Mouse (Mus musculus): ENCODE measurements at regions not wholly inside any gene's neighbourhood (a gene's known extent, or its start where the extent isn't known, plus 50 kb on each side); places are given as distances from the start of the nearest gene placed in this dataset.

GRCm38 (mm10) chr15:52783940-52784339 is 1100.8 kb upstream of the Gm7489 start:
- Histone ChIP-seq H3K4me2 (ENCODE audit: low read length) (no peak overlapping the region), H3K27ac (ENCODE audit: low read depth, low read length) (no peak overlapping the region), H3K9me3 (replicated peaks; ENCODE audit: control insufficient read depth, low read length) (no peaks in the 10 kb centered on the region), H3K36me3 (ENCODE audit: control insufficient read depth, insufficient read depth, low read length) (no peaks in the 10 kb centered on the region), H3K9ac (ENCODE audit: low read length) (no peak overlapping the region), H3K4me3 (ENCODE audit: low read depth, low read length) (no peak overlapping the region), H3K27me3 (replicated peaks; ENCODE audit: control insufficient read depth, insufficient read depth, low read length) (no peaks in the 10 kb centered on the region), H3K4me1 (ENCODE audit: control insufficient read depth, insufficient read depth, low read length) (no peaks in the 10 kb centered on the region)
- no peak for DNase-seq (ENCODE audit: low spot score)
- no peak for ATAC-seq
- WGBS: 86% methylated on average over 2 of the region's 2 CpGs

- no peak overlapping the region for H3K4me3 ChIP-seq (ENCODE audit: low read depth, low read length)
- 84% methylated on average over 3 of the region's 3 CpGs for WGBS
- H3K9ac ChIP-seq (ENCODE audit: low read length): no peak overlapping the region
- no peaks in the 10 kb centered on the region for H3K36me3 ChIP-seq (ENCODE audit: control insufficient read depth, insufficient read depth, low read length)
- H3K4me1 ChIP-seq (ENCODE audit: control insufficient read depth, insufficient read depth, low read length): no peaks in the 10 kb centered on the region
- no peak for DNase-seq (ENCODE audit: low spot score)
- H3K4me2 ChIP-seq (ENCODE audit: low read length): no peak overlapping the region
- no peak overlapping the region for H3K27ac ChIP-seq (ENCODE audit: low read depth, low read length)
- no peaks in the 10 kb centered on the region for H3K27me3 ChIP-seq (replicated peaks; ENCODE audit: control insufficient read depth, insufficient read depth, low read length)
- ATAC-seq: no peak
- H3K9me3 ChIP-seq (replicated peaks; ENCODE audit: control insufficient read depth, low read length): no peaks in the 10 kb centered on the region
Observed at GRCm38 (mm10) chr15:52785196-52785595, 1099.5 kb upstream of the Gm7489 start.

DNA sequence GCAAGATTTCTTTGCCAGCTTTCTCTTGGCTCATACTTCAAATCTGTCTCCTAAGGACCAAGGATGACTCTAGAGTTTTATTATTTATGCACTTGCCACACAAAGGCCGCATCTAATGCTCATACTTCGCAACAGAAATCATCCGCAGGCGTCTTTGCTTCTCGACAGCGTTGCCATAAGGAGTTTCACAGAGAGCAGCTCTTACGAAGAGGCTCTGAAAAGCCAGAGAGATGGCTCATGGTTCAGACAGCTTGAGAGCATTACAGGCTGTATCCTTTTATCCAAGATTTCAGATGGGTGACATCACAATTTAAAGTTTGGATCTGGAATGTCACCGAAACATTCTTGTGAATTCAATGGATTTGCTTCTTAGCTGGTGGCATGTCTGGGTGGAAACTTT is 1098.7 kb upstream of the Gm7489 start:
- no peak for ATAC-seq
- Histone ChIP-seq H3K9ac (ENCODE audit: low read length) (no peak overlapping the region), H3K36me3 (ENCODE audit: control insufficient read depth, insufficient read depth, low read length) (no peaks in the 10 kb centered on the region), H3K4me2 (ENCODE audit: low read length) (no peak overlapping the region), H3K9me3 (replicated peaks; ENCODE audit: control insufficient read depth, low read length) (no peaks in the 10 kb centered on the region), H3K27me3 (replicated peaks; ENCODE audit: control insufficient read depth, insufficient read depth, low read length) (no peaks in the 10 kb centered on the region), H3K4me3 (ENCODE audit: low read depth, low read length) (no peak overlapping the region), H3K27ac (ENCODE audit: low read depth, low read length) (no peak overlapping the region), H3K4me1 (ENCODE audit: control insufficient read depth, insufficient read depth, low read length) (no peaks in the 10 kb centered on the region)
- DNase-seq (ENCODE audit: low spot score): no peak
- 92% methylated on average over 8 of the region's 8 CpGs for WGBS

GRCm38 (mm10) chr15:52805479-52806199 is 1079.1 kb upstream of the Gm7489 start:
- H3K4me1 ChIP-seq (ENCODE audit: control insufficient read depth, insufficient read depth, low read length): no peaks in the 10 kb centered on the region
- no peaks in the 10 kb centered on the region for H3K36me3 ChIP-seq (ENCODE audit: control insufficient read depth, insufficient read depth, low read length)
- no peak overlapping the region for H3K27ac ChIP-seq (ENCODE audit: low read depth, low read length)
- ATAC-seq (no peak), DNase-seq (ENCODE audit: low spot score) (no peak)
- H3K27me3 ChIP-seq (replicated peaks; ENCODE audit: control insufficient read depth, insufficient read depth, low read length): no peaks in the 10 kb centered on the region
- no peak overlapping the region for H3K4me3 ChIP-seq (ENCODE audit: low read depth, low read length)
- WGBS: 85% methylated on average over 4 of the region's 4 CpGs
- H3K9ac ChIP-seq (ENCODE audit: low read length): no peak overlapping the region
- no peak overlapping the region for H3K4me2 ChIP-seq (ENCODE audit: low read length)
- no peaks in the 10 kb centered on the region for H3K9me3 ChIP-seq (replicated peaks; ENCODE audit: control insufficient read depth, low read length)

GRCm38 (mm10) chr15:52808622-52809021 is 1076.1 kb upstream of the Gm7489 start:
- no peak overlapping the region for H3K27ac ChIP-seq (ENCODE audit: low read depth, low read length)
- DNase-seq (ENCODE audit: low spot score): no peak
- H3K4me3 ChIP-seq (ENCODE audit: low read depth, low read length): no peak overlapping the region
- no peaks in the 10 kb centered on the region for H3K4me1 ChIP-seq (ENCODE audit: control insufficient read depth, insufficient read depth, low read length)
- no peaks in the 10 kb centered on the region for H3K27me3 ChIP-seq (replicated peaks; ENCODE audit: control insufficient read depth, insufficient read depth, low read length)
- no peaks in the 10 kb centered on the region for H3K9me3 ChIP-seq (replicated peaks; ENCODE audit: control insufficient read depth, low read length)
- H3K9ac ChIP-seq (ENCODE audit: low read length): no peak overlapping the region
- no peak overlapping the region for H3K4me2 ChIP-seq (ENCODE audit: low read length)
- no peak for ATAC-seq
- WGBS: 82% methylated on average over 3 of the region's 3 CpGs
- H3K36me3 ChIP-seq (ENCODE audit: control insufficient read depth, insufficient read depth, low read length): no peaks in the 10 kb centered on the region

- 90% methylated on average over 6 of the region's 6 CpGs for WGBS
- ATAC-seq: no peak
- H3K4me2 ChIP-seq (ENCODE audit: low read length): no peak overlapping the region
Observed at GRCm38 (mm10) chr15:52820796-52821195, 1063.9 kb upstream of the Gm7489 start.

DNA sequence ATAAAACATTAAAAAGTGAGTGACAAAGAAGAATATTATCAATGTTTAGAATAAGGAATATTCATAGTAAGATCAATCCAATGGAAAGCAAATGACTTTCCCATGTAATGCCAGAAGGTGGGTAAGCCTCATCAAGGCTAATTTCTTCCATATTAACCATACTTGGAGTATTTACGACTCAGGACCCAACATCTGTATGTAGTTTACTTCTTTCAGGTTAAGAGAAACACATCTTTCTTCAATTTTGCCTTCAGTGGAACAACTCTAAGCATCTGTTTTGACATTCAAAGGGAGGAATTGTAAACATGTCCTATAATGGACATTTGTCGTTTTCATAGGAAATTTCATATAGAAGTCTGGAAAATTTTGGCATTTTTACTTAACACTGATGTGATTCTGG is 1047.8 kb upstream of the Gm7489 start:
- no peak for DNase-seq (ENCODE audit: low spot score)
- H3K9ac ChIP-seq (ENCODE audit: low read length): no peak overlapping the region
- no peaks in the 10 kb centered on the region for H3K27me3 ChIP-seq (replicated peaks; ENCODE audit: control insufficient read depth, insufficient read depth, low read length)
- no peak for ATAC-seq
- no peak overlapping the region for H3K4me3 ChIP-seq (ENCODE audit: low read depth, low read length)
- H3K36me3 ChIP-seq (ENCODE audit: control insufficient read depth, insufficient read depth, low read length): no peaks in the 10 kb centered on the region
- no peak overlapping the region for H3K27ac ChIP-seq (ENCODE audit: low read depth, low read length)
- H3K4me2 ChIP-seq (ENCODE audit: low read length): no peak overlapping the region
- H3K4me1 ChIP-seq (ENCODE audit: control insufficient read depth, insufficient read depth, low read length): no peaks in the 10 kb centered on the region
- 92% methylated on average over 2 of the region's 2 CpGs for WGBS
- H3K9me3 ChIP-seq (replicated peaks; ENCODE audit: control insufficient read depth, low read length): no peaks in the 10 kb centered on the region

More at GRCm38 (mm10) chr15:52820796-52821195, 1063.9 kb upstream of the Gm7489 start:
- DNase-seq (ENCODE audit: low spot score): no peak
- Histone ChIP-seq H3K9ac (ENCODE audit: low read length) (no peak overlapping the region), H3K36me3 (ENCODE audit: control insufficient read depth, insufficient read depth, low read length) (no peaks in the 10 kb centered on the region), H3K4me3 (ENCODE audit: low read depth, low read length) (no peak overlapping the region), H3K4me1 (ENCODE audit: control insufficient read depth, insufficient read depth, low read length) (no peaks in the 10 kb centered on the region), H3K27ac (ENCODE audit: low read depth, low read length) (no peak overlapping the region), H3K27me3 (replicated peaks; ENCODE audit: control insufficient read depth, insufficient read depth, low read length) (no peaks in the 10 kb centered on the region), H3K9me3 (replicated peaks; ENCODE audit: control insufficient read depth, low read length) (no peaks in the 10 kb centered on the region)

GRCm38 (mm10) chr15:52848132-52848531 is 1036.6 kb upstream of the Gm7489 start:
- no peaks in the 10 kb centered on the region for H3K9me3 ChIP-seq (replicated peaks; ENCODE audit: control insufficient read depth, low read length)
- H3K36me3 ChIP-seq (ENCODE audit: control insufficient read depth, insufficient read depth, low read length): no peaks in the 10 kb centered on the region
- no peak overlapping the region for H3K27ac ChIP-seq (ENCODE audit: low read depth, low read length)
- no peak for DNase-seq (ENCODE audit: low spot score)
- H3K4me1 ChIP-seq (ENCODE audit: control insufficient read depth, insufficient read depth, low read length): no peaks in the 10 kb centered on the region
- no peak overlapping the region for H3K9ac ChIP-seq (ENCODE audit: low read length)
- no peak for ATAC-seq
- no peak overlapping the region for H3K4me3 ChIP-seq (ENCODE audit: low read depth, low read length)
- H3K4me2 ChIP-seq (ENCODE audit: low read length): no peak overlapping the region
- no peaks in the 10 kb centered on the region for H3K27me3 ChIP-seq (replicated peaks; ENCODE audit: control insufficient read depth, insufficient read depth, low read length)

DNA sequence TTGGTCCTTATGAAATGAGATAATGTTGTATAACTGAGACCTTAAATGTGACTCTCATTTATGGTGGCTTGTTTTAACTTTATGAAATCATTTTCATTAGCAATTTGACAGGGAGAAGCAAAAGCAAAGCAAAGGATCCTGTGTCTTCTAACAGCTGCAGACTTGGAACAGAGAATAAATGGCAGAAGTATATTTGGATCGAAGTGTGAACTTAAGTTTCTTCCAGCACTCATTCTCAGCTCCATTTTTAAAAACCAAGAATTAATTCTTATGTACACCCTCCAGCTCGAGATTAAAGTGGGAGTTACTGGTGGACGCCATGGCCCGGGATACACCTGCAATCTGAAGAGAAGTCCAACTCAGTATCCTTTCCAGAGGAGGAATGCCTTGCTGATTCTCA is 1026.0 kb upstream of the Gm7489 start:
- H3K9ac ChIP-seq (ENCODE audit: low read length): no peak overlapping the region

More for the DNA sequence above, 1026.0 kb upstream of the Gm7489 start:
- no peak overlapping the region for H3K27ac ChIP-seq (ENCODE audit: low read depth, low read length)
- H3K4me3 ChIP-seq (ENCODE audit: low read depth, low read length): no peak overlapping the region
- no peaks in the 10 kb centered on the region for H3K36me3 ChIP-seq (ENCODE audit: control insufficient read depth, insufficient read depth, low read length)
- no peak overlapping the region for H3K4me2 ChIP-seq (ENCODE audit: low read length)
- no peaks in the 10 kb centered on the region for H3K4me1 ChIP-seq (ENCODE audit: control insufficient read depth, insufficient read depth, low read length)
- no peaks in the 10 kb centered on the region for H3K27me3 ChIP-seq (replicated peaks; ENCODE audit: control insufficient read depth, insufficient read depth, low read length)
- 89% methylated on average over 4 of the region's 4 CpGs for WGBS
- no peak for ATAC-seq
- H3K9me3 ChIP-seq (replicated peaks; ENCODE audit: control insufficient read depth, low read length): no peaks in the 10 kb centered on the region
- DNase-seq (ENCODE audit: low spot score): no peak
